Mouse (Mus musculus): ENCODE results near the gene Dedd2. TPM values are rescaled to one million over a fixed set of nuclear protein-coding genes. Genes with fewer than 3 reads are reported as not detected.
A peak's percentile ranks its signal among the peaks of the same experiment; 100 is the strongest.
"Not testable (repeated sequence)": the region's sequence is repeated elsewhere in the genome, so short reads cannot be mapped to it uniquely, and the experiment has no call there.

Dedd2 gene
- total RNA-seq (2021), result 10 to 100 TPM; 16.7 to 17.7 TPM
- long read RNA-seq, experiment 1, full-length matches to known transcripts, result 10 of 28 reads
- long read RNA-seq, experiment 1, partial matches to known transcripts, result 1 of 28 reads
- long read RNA-seq, experiment 1, other reads (novel, unspliced or antisense), result 17 of 28 reads
- long read RNA-seq, experiment 2, full-length matches to known transcripts, result 1 of 11 reads
- long read RNA-seq, experiment 2, partial matches to known transcripts, result 3 of 11 reads
- long read RNA-seq, experiment 2, other reads (novel, unspliced or antisense), result 7 of 11 reads

DNA sequence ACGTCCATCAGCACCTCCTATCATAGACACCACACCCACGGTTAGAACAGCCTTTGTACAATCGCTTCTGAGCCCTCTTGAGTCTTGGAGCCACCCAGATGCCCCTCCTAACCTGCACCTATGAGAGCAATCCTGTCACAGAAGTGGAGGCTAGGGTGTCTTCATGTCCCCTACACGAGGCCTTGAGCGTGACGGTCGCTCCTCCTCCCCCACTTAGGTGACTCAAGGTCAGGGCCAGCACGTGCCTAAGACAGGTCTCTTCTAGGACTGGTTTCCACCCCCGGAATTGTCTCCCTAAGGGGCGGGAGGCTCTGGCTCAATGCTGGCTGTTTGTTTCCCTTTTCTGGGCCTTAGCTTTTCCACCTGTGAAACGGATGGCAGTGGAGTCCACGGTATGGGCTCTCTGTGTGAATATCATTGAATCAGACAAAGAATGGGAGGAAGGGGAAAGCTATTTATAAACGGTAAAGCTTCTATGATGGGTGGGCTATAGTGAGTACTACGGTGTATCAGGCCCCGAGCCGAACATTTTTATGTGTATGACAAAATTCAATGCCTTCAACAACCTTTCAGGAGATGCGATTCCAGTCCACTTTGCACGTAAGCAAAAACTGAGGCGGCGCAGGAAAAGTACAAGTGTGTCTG is at the start of gene Dedd2:
Gene Dedd2, minus strand, starts transcription at position 159 of the 645 bp plus-strand sequence.
- DNase-seq, result peak; percentile 48 to 62

DNA sequence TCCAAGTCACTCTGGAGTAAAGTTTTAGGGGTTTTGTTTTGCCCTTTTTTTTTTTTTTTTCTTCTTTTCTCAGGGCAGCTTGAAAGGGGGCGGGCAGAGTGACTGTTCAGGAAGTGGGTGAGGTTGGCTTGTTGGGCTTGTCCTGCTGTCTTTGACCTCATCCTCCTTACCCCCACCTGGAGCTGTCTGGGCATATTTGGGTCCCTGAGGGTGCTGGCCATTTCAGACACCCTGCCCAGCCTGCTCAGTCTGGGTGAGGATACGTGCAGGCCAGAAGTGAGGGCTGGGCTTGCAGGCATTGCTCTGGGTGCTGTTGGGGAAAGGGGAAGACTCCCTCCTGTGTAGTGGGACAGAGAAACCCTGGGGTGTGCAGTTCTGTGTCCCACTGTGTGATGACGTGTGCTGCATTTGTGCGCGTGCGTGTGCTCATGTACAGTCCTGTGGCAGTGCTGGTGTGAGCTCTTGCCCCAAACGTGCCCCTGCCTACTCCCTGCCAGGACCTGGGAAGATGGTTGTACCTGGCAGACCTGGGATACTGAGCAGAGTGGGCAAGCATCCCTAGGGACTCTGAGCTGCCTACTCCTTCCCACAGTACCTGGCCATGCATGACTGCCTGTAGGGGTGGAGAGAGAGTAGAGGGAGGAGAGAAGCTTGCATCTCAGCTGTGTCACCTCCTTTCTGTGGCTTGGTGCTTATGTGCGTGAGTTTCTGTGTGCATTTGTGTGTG is 49.3 kb upstream of the Dedd2 start:
- no peak for DNase-seq

DNA sequence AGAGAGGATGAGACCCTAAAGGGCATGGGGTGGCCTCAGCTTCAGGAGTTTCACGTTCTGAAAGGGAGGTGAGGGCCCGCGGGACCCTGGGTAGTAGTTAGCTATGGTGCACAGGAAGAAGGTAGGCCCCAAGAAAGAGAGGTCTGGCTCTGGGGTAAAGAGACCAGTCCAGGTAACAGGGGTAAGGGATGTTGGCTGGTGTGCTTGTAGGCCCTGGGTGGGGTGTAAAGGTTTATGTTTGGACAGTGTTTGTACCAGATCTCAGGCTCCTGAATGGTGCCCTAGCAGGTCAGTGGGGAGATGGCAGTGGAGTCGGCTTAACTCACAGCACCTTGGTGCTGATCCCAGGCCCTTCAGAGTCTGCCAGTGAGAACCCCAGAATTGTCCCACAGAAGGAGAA is 48.6 kb upstream of the Dedd2 start:
- no peak for DNase-seq

DNA sequence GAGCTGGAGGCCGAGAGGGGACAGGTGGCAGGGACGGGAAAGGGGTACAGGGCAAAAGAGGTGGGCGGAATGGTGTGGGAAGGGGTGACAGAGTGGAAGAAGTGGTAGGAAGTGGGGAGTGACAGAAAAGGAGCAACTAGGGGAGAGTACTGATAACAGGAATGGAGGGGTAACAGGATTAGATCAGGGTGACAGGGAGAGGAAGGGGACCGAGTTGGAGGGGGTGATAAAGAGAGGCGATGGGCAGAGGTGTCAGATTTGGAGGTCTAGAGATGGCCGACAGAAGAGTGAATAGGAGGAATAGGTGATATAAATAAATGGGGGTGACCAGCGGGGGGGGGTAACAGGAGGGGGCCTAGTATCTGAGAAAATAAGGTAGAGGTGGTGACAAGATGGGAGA is 48.2 kb upstream of the Dedd2 start:
- DNase-seq, result no peak

DNA sequence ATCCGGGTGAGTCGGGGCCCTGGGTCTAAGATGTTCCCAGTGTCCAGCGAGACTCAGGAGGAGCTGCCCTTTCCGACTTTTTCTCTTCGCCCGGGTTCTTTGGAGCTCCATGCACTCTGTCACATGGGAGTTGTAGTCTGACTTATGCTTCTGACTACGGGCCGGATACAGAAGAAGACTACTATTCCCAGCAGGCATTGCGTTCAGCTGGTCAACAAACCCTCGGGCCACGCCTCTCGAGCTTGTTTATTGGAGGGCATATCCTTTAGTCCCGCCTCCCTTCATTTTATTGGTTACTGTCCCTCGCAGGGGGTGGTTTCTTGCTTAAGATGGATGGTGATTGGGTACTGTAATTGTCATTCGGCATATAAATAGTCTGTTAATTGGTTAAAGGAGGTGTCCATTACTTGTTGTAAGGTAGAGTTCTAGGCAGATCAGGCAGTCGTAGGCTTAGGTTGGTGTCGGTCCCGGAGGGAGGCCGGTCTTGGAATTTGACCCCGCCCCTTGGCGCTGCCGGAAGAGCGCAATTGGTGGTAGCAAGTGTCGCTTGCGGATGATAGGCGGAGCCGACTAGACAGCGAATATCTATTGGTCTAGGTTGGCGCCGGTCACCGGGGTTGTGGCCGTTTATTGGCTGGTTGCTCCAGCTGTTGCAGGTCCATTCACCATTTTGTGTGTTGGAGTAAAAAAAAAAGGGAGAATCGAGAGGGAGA is 47.5 kb upstream of the Dedd2 start:
- peak; percentile 98 for DNase-seq

DNA sequence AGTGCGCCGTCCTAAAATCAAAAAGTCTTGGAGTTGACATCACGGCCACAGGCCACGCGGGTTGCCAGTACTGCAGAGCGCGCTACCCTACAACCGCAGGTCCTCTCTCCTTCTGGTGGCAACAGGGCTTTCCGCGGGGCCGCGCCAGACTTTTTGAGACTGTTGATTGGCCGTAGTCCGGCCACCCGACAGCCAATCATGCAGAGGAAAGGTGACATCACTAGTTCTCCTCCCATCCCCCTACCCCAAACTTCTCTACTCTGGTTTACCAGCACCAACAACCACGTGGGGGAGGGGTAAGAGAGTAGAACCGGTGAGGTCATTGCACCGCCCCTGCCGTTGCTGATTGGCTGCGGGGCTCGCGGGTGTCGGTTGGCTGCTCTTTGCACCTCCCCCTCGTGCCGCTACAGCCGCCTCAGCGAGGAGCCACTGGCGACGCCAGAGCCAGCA is 46.9 kb upstream of the Dedd2 start, which contains the start of gene Cic:
Gene Cic, plus strand, starts transcription at position 404 of the 450 bp plus-strand sequence.
- DNase-seq, result peak; percentile 97 to 99

DNA sequence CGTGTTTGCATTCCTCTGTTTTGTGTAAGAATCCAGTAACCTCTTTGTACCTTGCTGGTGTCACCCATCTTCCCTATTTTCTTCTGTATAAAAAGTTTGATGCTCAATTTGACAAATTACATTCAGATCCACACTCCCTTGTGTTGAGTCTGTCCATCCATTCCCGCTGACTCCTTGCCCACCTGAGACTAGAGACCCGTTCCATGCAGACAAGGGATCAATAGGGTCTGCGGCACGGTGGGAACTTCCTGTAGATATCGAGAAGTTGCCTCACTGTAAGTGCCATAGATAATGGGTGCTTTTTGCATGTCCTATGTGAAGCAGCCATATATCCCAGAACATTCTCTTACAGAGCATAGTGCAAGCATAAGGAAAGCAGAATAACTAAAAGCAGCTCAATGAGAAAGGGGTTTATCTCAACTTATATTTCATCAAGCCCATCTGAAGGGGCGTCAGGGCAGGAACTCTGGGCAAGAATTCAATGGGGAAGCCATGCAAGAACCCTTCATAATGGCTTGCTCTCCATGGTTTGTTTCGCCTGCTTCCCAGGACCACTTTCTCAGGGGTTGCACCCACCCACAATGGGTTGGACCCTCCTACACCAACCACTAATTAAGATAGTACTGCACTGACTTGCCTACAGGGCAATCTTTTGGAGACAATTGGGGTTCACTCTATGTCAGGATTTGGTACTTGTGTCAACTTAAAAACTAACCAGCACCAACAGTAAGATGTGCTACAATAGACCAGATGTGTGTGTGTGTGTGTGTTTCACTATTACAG is 46.0 kb upstream of the Dedd2 start:
- DNase-seq, result no peak

DNA sequence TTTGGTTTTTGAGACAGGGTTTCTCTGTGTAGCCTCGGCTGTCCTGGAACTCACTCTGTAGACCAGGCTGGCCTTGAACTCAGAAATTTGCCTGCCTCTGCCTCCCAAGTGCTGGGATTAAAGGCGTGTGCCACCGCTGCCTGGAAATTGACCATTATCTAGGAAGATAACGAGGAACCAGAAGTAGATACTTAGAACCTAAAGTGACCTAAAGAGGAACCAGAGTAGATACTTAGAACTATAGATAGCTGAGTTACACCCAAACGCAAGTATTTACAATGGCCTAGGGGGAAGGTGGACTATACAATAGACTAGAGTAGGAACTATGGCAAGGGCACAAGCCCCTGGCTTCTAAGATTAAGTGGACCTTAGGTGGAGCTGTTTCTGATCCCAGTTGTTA is 45.3 kb upstream of the Dedd2 start:
- DNase-seq, result not testable (repeated sequence)

DNA sequence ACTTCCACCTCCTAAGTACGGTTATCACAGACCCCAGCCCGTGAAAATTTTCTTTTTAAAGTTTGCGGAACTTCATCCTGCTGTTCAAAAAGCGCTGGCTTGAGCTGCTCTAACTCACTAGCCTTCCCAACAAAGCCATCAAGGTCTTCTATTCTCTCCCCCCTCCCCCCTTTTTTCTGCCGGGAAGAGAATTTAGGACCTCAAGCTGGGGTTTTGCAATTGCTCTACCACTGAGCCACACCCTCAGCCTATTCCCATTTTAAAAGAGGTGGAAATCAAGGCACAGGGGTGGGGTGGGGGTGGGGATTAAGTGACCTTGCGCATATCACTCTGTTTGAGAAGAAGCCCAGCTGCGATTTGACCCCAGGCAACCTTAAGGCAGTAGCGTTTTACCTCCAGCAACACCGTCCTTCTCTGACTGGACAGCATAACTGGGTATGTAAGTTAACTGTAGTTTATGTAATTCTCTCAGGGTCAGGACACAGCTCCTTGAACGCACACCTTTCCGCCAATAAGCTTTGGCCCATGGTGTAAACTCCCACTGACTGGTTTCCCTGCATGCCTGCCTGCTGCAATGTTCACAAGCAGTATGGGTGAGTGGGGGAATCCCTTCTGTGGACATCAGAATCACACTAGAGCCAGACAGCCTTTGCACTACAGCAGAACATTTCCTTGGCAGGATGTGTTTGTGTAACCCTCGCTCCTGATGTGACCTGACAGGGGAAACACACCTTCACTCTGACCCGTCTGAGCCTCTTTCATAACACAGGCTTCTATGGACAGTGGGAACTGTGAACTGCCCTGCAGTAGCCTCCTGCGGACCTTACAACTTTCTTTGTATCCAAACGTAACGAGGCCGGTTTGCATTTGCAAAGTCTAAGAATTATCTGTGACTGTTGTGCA is 43.8 kb upstream of the Dedd2 start:
- no peak for DNase-seq

DNA sequence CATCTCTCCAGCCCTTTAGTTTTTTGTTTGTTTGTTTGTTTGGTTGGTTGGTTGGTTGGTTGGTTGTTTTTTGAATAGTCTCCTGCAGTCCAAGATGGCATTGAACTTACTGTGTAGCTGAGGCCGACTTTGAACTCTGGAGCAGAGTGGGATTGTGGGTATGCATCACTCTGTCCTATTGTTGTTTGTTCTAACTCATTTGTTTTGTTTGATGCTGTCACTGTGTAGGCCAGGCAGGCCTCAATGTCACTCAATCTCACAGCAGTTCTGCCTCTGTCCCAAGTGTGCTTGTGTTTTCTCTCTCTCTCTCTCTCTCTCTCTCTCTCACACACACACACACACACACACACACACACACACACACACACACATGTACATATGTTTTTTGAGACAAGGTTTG is 41.5 kb upstream of the Dedd2 start:
- DNase-seq, result no peak

DNA sequence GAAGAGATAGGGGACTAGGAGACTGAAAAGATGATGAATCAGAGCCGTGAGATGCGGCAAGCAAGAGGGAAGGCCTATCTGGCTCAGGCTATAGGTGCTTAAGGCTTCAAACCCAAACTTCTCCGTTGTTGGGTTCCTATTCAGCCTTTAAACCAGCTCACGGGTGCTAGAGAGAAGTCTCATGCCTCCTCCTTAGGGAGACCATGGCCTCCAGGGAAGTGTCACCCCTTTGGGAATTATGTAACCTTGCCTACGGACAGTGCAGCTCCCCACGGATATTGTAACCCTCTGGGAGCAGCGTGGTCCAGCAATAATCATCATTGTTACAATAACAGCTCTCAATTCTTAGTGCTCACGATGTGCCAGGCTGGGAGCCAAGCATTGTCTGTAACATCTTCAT is 31.4 kb upstream of the Dedd2 start:
- DNase-seq, result no peak

DNA sequence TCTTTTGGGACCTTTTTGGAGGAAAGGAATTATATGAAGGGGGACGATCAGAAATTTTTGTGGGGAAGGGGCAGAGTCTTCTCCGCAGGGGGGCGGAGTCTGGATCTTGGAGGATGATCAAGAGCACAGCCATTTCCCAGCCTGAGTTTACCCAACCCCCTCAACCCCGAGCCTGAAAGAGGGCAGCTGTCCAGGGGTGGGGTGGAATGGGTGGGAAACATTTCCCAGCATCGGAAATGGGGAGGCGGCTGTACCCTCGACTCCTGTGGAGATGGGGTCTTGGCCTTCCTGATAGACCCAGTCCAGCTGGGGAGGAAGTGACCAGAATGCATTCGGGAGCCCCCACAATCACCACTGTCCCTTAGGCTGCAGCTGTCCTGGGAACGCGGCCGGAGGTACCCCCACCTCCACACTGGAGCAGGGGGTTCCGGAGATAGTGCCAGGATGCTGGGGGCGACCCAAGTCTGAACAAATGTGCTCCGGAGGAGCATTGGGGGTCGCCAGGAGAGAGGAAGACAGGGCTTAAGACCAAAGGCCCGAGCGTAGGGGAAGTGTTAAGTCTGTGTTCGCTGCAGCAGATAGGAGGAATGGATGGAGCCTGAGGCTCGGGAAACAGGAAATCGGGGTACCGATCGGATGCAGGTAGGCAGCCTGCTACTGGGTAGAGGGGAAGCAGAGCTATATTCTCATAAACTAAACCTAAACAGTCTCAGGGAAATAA is 30.8 kb upstream of the Dedd2 start:
- DNase-seq, result peak; percentile 35 to 71

DNA sequence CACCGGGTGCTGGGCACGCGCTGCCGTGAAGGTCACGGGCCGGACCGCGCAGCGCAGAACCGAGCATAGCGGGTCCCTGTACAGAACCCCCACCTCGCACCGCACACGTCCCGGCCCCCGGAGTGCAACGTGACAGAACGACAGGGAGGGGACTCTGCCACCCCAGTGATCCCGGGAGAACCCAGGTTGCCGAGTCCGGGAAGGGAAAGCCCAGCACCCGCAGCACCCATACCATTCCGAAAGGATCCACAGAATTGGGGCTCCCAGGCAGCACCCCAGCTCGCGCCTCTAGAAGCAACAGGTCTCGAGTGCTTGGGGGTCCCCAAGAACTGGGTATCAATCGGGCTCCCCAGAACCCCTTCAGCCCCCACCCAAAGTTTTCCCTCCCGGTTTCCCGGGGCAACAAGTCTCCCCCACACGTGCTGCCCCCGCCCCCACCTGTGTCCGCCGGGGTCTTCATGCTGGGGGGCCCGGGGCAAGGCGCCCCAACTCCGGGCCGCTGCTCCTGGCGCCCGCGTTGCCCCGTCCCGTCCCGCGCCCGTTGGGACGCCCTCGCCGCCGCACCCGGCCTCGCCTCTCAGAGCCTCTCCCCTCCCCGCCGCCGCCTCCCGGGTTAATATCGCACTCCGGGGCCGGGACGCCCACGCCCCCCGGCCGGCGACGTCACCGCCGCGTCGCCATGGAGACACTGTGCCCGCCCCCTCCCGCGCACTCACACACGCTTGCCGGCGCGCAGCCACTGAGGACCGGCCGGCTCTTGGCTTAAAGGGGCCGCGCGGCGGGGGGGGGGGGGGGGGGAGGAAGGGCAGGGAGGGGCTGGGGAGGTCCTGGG is 29.9 kb upstream of the Dedd2 start, which contains the start of gene Erf:
Gene Erf, minus strand, starts transcription at position 621 of the 832 bp plus-strand sequence.
- peak; percentile 96 to 97 for DNase-seq

DNA sequence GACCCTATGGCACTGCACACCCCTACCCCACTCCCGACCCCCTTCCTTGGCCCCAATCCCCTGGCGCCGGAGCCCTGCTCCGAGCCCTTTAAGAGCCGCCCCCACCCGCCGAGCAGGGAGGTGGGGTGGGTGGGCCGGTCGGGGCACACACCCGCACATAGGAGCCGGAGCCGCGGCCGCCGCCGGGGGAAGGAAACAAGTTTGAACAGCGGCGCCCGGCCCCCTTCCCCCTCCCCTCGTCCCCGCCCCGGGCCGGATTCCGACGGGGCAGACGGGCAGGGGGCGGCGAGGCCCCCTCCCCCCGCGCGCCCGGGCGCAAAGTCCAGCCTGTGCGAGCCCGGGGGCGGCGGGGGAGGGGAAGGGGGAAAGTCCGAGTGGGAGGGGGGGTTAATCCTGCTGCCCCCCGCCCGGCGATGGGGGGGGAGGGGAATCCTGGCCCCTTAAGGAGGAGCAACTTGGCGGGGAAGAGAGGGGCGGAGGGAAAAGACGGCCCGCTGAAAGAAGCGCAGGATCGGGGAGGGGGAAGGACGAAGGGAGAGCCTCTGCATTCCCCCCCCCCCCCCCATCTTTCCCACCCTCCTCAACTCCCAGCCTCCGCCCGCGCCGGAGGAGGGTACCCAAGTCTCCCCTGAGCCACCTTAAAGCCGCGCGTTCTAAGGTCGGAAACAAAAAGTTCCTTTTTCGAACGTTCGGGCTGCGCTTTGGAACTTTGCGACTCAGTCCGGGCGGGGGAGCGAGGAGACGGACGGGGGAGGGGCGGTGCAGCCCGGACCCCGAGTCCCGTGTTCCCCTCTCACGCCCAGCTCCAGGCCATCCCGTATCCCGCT is 29.1 kb upstream of the Dedd2 start:
- DNase-seq, result peak; percentile 74 to 87

DNA sequence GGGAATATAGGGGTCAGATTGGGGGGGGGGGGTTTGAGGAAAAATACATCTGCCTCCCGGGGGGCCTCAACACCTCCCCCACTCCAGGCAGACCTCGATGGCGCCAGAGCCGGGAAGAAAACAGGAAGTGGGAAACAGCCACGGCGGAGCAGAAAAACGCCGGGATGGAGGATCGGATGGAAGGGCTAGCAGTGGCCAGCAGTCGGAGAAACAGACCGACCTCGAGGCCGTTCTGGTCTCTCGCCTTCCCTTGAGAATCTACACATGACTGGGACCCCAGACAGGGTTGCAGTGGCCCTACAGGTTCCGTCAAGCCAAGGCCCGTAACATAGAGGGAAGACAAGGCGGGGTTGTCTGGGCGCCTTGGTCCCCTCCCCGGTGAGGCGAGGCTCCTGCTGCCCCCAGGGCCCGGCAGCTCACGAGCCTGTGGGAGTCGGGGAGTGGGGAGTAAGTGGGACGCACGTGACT is 28.5 kb upstream of the Dedd2 start:
- DNase-seq, result peak in 1 of 2 experiments; percentile 39

DNA sequence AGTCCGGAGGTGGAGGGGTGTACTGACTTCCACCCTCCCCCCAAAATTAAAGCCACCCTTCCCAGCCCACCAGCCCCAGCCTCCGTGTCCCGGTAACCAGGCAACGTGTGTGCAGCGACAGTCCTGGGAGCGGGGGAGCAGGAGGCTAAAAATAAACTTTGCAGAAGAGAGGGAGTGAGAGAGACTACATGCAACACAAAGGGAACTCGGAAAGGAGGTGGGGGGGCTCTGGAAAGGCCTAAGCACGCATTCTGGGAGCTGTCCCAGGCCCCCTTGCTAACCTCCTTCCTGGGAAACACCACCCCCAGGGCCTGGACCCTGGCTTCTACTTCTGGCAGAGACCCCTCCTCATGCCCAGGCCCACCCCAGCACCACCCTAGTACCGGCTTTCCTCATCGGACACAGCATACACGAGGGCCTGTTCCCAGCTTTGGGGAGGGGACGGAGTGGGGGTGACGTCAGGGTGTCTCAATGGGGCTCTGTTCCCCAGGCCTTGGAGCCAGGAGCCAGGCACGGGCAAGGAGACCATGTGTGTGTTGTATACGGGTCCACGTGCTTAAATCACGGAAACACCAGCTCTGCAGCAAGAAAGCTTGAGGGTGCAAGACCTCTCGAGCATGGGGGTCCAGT is 27.7 kb upstream of the Dedd2 start:
- DNase-seq, result peak; percentile 45 to 66

DNA sequence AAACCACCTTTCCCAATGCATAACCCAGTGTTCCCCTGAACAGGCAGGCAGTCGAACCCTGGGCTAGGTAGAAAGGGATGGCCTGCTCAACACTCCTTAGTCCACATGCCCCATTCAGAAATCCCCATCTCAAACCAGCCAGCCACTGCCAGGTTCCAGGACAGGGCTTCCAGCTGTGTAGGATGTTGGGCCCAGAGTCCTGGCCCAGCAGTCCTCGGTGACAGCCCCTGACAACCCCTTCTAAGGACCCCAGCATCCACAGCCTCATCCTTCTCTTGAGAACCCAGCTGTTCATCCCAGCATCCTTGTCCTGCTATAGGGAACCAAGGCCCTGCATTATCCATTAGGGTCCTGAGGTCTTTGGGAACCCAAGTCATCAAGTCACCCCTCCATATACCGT is 27.1 kb upstream of the Dedd2 start:
- no peak for DNase-seq

Data from adrenal gland, postnatal 36 days (tissue).